Mouse (Mus musculus): ENCODE measurements around the gene Hils1. TPM values are rescaled to one million over a fixed set of nuclear protein-coding genes. Genes with fewer than 3 reads are reported as not detected.
A peak's percentile ranks its signal among the peaks of the same experiment; 100 is the strongest.

The Hils1 gene
- not detected in 2 replicates for polyA plus RNA-seq (2014; fragmentation: Nextera tagmentation; extraction: Ambion mirVana)

DNA sequence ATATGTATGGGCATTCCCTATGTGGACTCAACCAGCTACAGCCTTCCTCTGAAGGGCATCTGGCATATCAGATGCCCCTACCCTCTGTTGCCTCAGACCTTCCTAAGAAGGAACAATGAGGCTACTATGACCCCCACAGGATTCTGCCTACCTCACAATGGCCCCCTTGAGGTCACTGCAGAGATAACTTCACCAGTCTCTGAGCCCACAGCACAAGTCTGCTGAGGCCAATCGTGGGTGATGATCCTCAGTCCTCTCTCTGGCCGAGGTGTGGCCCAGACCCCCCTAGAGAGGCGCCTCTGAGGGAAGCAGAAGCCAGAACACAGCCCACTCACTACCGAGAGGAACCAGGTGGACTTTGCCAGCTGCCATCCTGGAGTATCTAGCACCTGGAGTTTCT lies at the start of gene Hils1:
Gene Hils1, plus strand, starts transcription at position 175 of the 400 bp plus-strand sequence.
- ATAC-seq (replicated peaks; ENCODE audit: insufficient number of reproducible peaks, low FRiP score, low TSS enrichment, low read depth) (no peak), DNase-seq (ENCODE audit: low spot score) (no peak)
- Histone ChIP-seq H3K4me3 (ENCODE audit: low read depth, low read length) (no peak within 1 kb of the TSS), H3K9ac (replicated peaks; ENCODE audit: low read length) (no peak within 1 kb of the TSS), H3K4me1 (ENCODE audit: control insufficient read depth, insufficient read depth, low read length) (no peaks in the 10 kb centered on the region), H3K36me3 (replicated peaks; ENCODE audit: control insufficient read depth, insufficient read depth, low read depth, low read length) (no peaks in the 10 kb centered on the region), H3K9me3 (replicated peaks; ENCODE audit: control insufficient read depth, low read length) (no peaks in the 10 kb centered on the region), H3K27ac (replicated peaks; ENCODE audit: low read depth, low read length) (no peak within 1 kb of the TSS), H3K27me3 (ENCODE audit: control insufficient read depth, insufficient read depth, low read length) (no peaks in the 10 kb centered on the region), H3K4me2 (ENCODE audit: low read depth, low read length) (no peak within 1 kb of the TSS)
- WGBS: 45% methylated on average over 4 of the region's 4 CpGs

DNA sequence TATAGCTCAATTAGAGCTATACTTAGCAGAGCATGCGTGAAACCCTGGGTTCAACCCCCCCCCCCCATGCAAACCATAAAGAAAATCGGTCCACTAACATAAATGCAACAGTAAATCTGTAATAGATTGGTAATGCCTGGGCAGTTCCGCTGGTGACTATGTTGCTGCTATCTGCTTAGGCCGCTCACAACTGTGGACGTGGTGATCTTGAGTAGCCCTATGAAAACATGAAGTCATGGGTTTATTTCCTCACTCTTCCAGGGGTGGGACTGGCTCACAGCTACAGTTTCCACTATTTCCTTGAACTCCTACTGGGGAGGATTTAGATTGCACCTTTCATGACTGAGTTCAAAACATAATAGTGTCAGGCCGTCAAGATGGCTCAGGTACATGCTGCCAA lies 49.7 kb upstream of the Hils1 start:
- no peak overlapping the region for H3K4me2 ChIP-seq (ENCODE audit: low read depth, low read length)
- H3K9ac ChIP-seq (replicated peaks; ENCODE audit: low read length): no peak overlapping the region
- H3K27me3 ChIP-seq (ENCODE audit: control insufficient read depth, insufficient read depth, low read length): no peaks in the 10 kb centered on the region
- no peak overlapping the region for H3K27ac ChIP-seq (replicated peaks; ENCODE audit: low read depth, low read length)
- H3K36me3 ChIP-seq (replicated peaks; ENCODE audit: control insufficient read depth, insufficient read depth, low read depth, low read length): no peaks in the 10 kb centered on the region
- ATAC-seq (replicated peaks; ENCODE audit: insufficient number of reproducible peaks, low FRiP score, low TSS enrichment, low read depth): no peak
- no peak for DNase-seq (ENCODE audit: low spot score)
- no peaks in the 10 kb centered on the region for H3K9me3 ChIP-seq (replicated peaks; ENCODE audit: control insufficient read depth, low read length)
- H3K4me3 ChIP-seq (ENCODE audit: low read depth, low read length): no peak overlapping the region
- H3K4me1 ChIP-seq (ENCODE audit: control insufficient read depth, insufficient read depth, low read length): no peaks in the 10 kb centered on the region
- 80% methylated on average over 6 of the region's 6 CpGs for WGBS

- Histone ChIP-seq H3K27me3 (ENCODE audit: control insufficient read depth, insufficient read depth, low read length) (no peaks in the 10 kb centered on the region), H3K9ac (replicated peaks; ENCODE audit: low read length) (no peak overlapping the region), H3K4me2 (ENCODE audit: low read depth, low read length) (no peak overlapping the region), H3K27ac (replicated peaks; ENCODE audit: low read depth, low read length) (no peak overlapping the region), H3K4me1 (ENCODE audit: control insufficient read depth, insufficient read depth, low read length) (no peaks in the 10 kb centered on the region), H3K4me3 (ENCODE audit: low read depth, low read length) (no peak overlapping the region), H3K36me3 (replicated peaks; ENCODE audit: control insufficient read depth, insufficient read depth, low read depth, low read length) (no peaks in the 10 kb centered on the region), H3K9me3 (replicated peaks; ENCODE audit: control insufficient read depth, low read length) (no peaks in the 10 kb centered on the region)
- peak; percentile 51 for DNase-seq (ENCODE audit: low spot score)
- ATAC-seq (replicated peaks; ENCODE audit: insufficient number of reproducible peaks, low FRiP score, low TSS enrichment, low read depth): no peak
- 39% methylated on average over 6 of the region's 6 CpGs for WGBS
Measured at GRCm38 (mm10) chr11:94920996-94921401, 46.4 kb upstream of the Hils1 start.

GRCm38 (mm10) chr11:94924977-94925376 lies 42.4 kb upstream of the Hils1 start:
- no peak for DNase-seq (ENCODE audit: low spot score)
- WGBS: 92% methylated on average over 4 of the region's 4 CpGs

GRCm38 (mm10) chr11:94926431-94926830 lies 41.0 kb upstream of the Hils1 start:
- ATAC-seq (replicated peaks; ENCODE audit: insufficient number of reproducible peaks, low FRiP score, low TSS enrichment, low read depth) (no peak), DNase-seq (ENCODE audit: low spot score) (no peak)
- Histone ChIP-seq H3K4me2 (ENCODE audit: low read depth, low read length) (no peak overlapping the region), H3K27ac (replicated peaks; ENCODE audit: low read depth, low read length) (no peak overlapping the region), H3K4me1 (ENCODE audit: control insufficient read depth, insufficient read depth, low read length) (peaks cover 11% of the 10 kb centered on the region), H3K4me3 (ENCODE audit: low read depth, low read length) (no peak overlapping the region), H3K36me3 (replicated peaks; ENCODE audit: control insufficient read depth, insufficient read depth, low read depth, low read length) (no peaks in the 10 kb centered on the region), H3K27me3 (ENCODE audit: control insufficient read depth, insufficient read depth, low read length) (no peaks in the 10 kb centered on the region), H3K9ac (replicated peaks; ENCODE audit: low read length) (no peak overlapping the region), H3K9me3 (replicated peaks; ENCODE audit: control insufficient read depth, low read length) (no peaks in the 10 kb centered on the region)
- 59% methylated on average over 11 of the region's 11 CpGs for WGBS

More at GRCm38 (mm10) chr11:94924977-94925376, 42.4 kb upstream of the Hils1 start:
- no peaks in the 10 kb centered on the region for H3K27me3 ChIP-seq (ENCODE audit: control insufficient read depth, insufficient read depth, low read length)
- no peak overlapping the region for H3K4me2 ChIP-seq (ENCODE audit: low read depth, low read length)
- peaks cover 11% of the 10 kb centered on the region for H3K4me1 ChIP-seq (ENCODE audit: control insufficient read depth, insufficient read depth, low read length)
- no peak overlapping the region for H3K4me3 ChIP-seq (ENCODE audit: low read depth, low read length)
- H3K27ac ChIP-seq (replicated peaks; ENCODE audit: low read depth, low read length): no peak overlapping the region
- H3K9ac ChIP-seq (replicated peaks; ENCODE audit: low read length): no peak overlapping the region
- no peaks in the 10 kb centered on the region for H3K9me3 ChIP-seq (replicated peaks; ENCODE audit: control insufficient read depth, low read length)
- H3K36me3 ChIP-seq (replicated peaks; ENCODE audit: control insufficient read depth, insufficient read depth, low read depth, low read length): no peaks in the 10 kb centered on the region
- ATAC-seq (replicated peaks; ENCODE audit: insufficient number of reproducible peaks, low FRiP score, low TSS enrichment, low read depth): no peak

- peak; percentile 17 for DNase-seq (ENCODE audit: low spot score)
- H3K27ac ChIP-seq (replicated peaks; ENCODE audit: low read depth, low read length): 0 out of 2 replicates have a peak overlapping the region, but pooled peaks have one; percentile 29
- WGBS: 17% methylated on average over 5 of the region's 5 CpGs
- H3K4me2 ChIP-seq (ENCODE audit: low read depth, low read length): no peak overlapping the region
- no peaks in the 10 kb centered on the region for H3K9me3 ChIP-seq (replicated peaks; ENCODE audit: control insufficient read depth, low read length)
- H3K9ac ChIP-seq (replicated peaks; ENCODE audit: low read length): no peak overlapping the region
- no peaks in the 10 kb centered on the region; the same call in 1 of the 2 replicates for H3K27me3 ChIP-seq (ENCODE audit: control insufficient read depth, insufficient read depth, low read length)
- no peak for ATAC-seq (replicated peaks; ENCODE audit: insufficient number of reproducible peaks, low FRiP score, low TSS enrichment, low read depth)
- H3K36me3 ChIP-seq (replicated peaks; ENCODE audit: control insufficient read depth, insufficient read depth, low read depth, low read length): no peaks in the 10 kb centered on the region
- H3K4me1 ChIP-seq (ENCODE audit: control insufficient read depth, insufficient read depth, low read length): peaks cover 11% of the 10 kb centered on the region
- no peak overlapping the region for H3K4me3 ChIP-seq (ENCODE audit: low read depth, low read length)
Measured at GRCm38 (mm10) chr11:94927771-94928291, 39.6 kb upstream of the Hils1 start.

- WGBS: 1% methylated on average over 13 of the region's 13 CpGs
- peaks cover 11% of the 10 kb centered on the region for H3K4me1 ChIP-seq (ENCODE audit: control insufficient read depth, insufficient read depth, low read length)
Measured at GRCm38 (mm10) chr11:94928820-94929219, 38.6 kb upstream of the Hils1 start.

DNA sequence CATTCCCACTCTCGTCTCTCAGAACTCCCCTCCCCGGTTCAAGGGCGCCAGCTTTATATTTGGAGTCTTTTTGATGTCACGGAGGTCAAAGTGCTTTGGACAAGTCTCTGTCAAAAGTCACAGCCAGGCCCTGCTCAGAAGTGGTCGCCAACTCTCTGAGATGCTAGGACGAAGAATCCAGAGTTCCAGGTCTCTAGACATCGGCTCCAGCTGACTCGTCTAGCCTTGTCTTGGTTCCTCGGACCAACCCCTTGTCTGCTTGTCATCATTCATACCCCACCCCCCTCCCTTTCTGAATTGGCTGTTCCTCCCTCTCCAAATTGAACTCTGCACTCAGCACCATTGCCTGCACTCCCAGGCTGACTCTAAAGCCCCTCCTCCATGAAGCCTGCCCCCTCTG lies 37.8 kb upstream of the Hils1 start:
- ATAC-seq (replicated peaks; ENCODE audit: insufficient number of reproducible peaks, low FRiP score, low TSS enrichment, low read depth) (no peak), DNase-seq (ENCODE audit: low spot score) (peak; percentile 53)
- H3K4me3 ChIP-seq (ENCODE audit: low read depth, low read length): no peak overlapping the region
- no peak overlapping the region for H3K9ac ChIP-seq (replicated peaks; ENCODE audit: low read length)
- H3K36me3 ChIP-seq (replicated peaks; ENCODE audit: control insufficient read depth, insufficient read depth, low read depth, low read length): no peaks in the 10 kb centered on the region
- WGBS: 39% methylated on average over 9 of the region's 9 CpGs
- no peaks in the 10 kb centered on the region; the same call in 1 of the 2 replicates for H3K27me3 ChIP-seq (ENCODE audit: control insufficient read depth, insufficient read depth, low read length)
- H3K27ac ChIP-seq (replicated peaks; ENCODE audit: low read depth, low read length): peak overlapping the region; percentile 82
- H3K9me3 ChIP-seq (replicated peaks; ENCODE audit: control insufficient read depth, low read length): no peaks in the 10 kb centered on the region
- H3K4me1 ChIP-seq (ENCODE audit: control insufficient read depth, insufficient read depth, low read length): peaks cover 13% of the 10 kb centered on the region
- H3K4me2 ChIP-seq (ENCODE audit: low read depth, low read length): no peak overlapping the region

More at GRCm38 (mm10) chr11:94928820-94929219, 38.6 kb upstream of the Hils1 start:
- H3K36me3 ChIP-seq (replicated peaks; ENCODE audit: control insufficient read depth, insufficient read depth, low read depth, low read length): no peaks in the 10 kb centered on the region
- ATAC-seq (replicated peaks; ENCODE audit: insufficient number of reproducible peaks, low FRiP score, low TSS enrichment, low read depth): peak; percentile 88
- peak; percentile 94 for DNase-seq (ENCODE audit: low spot score)
- H3K4me2 ChIP-seq (ENCODE audit: low read depth, low read length): peak overlapping the region; percentile 1; the same call in 1 of the 2 replicates
- H3K9ac ChIP-seq (replicated peaks; ENCODE audit: low read length): 0 out of 2 replicates have a peak overlapping the region, but pooled peaks have one; percentile 7
- H3K27ac ChIP-seq (replicated peaks; ENCODE audit: low read depth, low read length): peak overlapping the region; percentile 82
- no peak overlapping the region for H3K4me3 ChIP-seq (ENCODE audit: low read depth, low read length)
- no peaks in the 10 kb centered on the region for H3K9me3 ChIP-seq (replicated peaks; ENCODE audit: control insufficient read depth, low read length)
- H3K27me3 ChIP-seq (ENCODE audit: control insufficient read depth, insufficient read depth, low read length): no peaks in the 10 kb centered on the region; the same call in 1 of the 2 replicates
